Mouse (Mus musculus): Measurements from ENCODE around the gene Ncbp1. TPM values are rescaled to one million over a fixed set of nuclear protein-coding genes. Genes with fewer than 3 reads are reported as not detected.

Gene Ncbp1
- polyA plus RNA-seq, 1 experiment from 2014 or later, result 70.2 TPM

GRCm38 (mm10) chr4:46151903-46152544 is 13.6 kb downstream of the Ncbp1 start:
- Histone ChIP-seq H3K4me2 (ENCODE audit: low read length) (no peak overlapping the region), H3K36me3 (ENCODE audit: control insufficient read depth, insufficient read depth, low read length) (peaks cover 43% of the 10 kb centered on the region), H3K27me3 (ENCODE audit: control insufficient read depth, insufficient read depth, low read depth, low read length) (no peaks in the 10 kb centered on the region), H3K4me1 (ENCODE audit: control insufficient read depth, insufficient read depth, low read length) (no peaks in the 10 kb centered on the region), H3K4me3 (ENCODE audit: low read depth, low read length) (no peak overlapping the region), H3K9ac (ENCODE audit: low read depth, low read length) (no peak overlapping the region), H3K9me3 (replicated peaks; ENCODE audit: control insufficient read depth, low read length, poor library complexity, severe bottlenecking) (no peaks in the 10 kb centered on the region), H3K27ac (ENCODE audit: low read length) (no peak overlapping the region)
- 94% methylated on average over 12 of the region's 12 CpGs for WGBS
- no peak for ATAC-seq

- H3K9me3 ChIP-seq (replicated peaks; ENCODE audit: control insufficient read depth, low read length, poor library complexity, severe bottlenecking), result no peaks in the 10 kb centered on the region
- no peak overlapping the region for H3K4me2 ChIP-seq (ENCODE audit: low read length)
- ATAC-seq, result no peak
- no peaks in the 10 kb centered on the region for H3K27me3 ChIP-seq (ENCODE audit: control insufficient read depth, insufficient read depth, low read depth, low read length)
- H3K36me3 ChIP-seq (ENCODE audit: control insufficient read depth, insufficient read depth, low read length), result peaks cover 51% of the 10 kb centered on the region
- H3K4me1 ChIP-seq (ENCODE audit: control insufficient read depth, insufficient read depth, low read length), result no peaks in the 10 kb centered on the region
- 80% methylated on average over 2 of the region's 2 CpGs for WGBS
- H3K9ac ChIP-seq (ENCODE audit: low read depth, low read length), result no peak overlapping the region
- H3K4me3 ChIP-seq (ENCODE audit: low read depth, low read length), result no peak overlapping the region
- no peak overlapping the region for H3K27ac ChIP-seq (ENCODE audit: low read length)
These were observed 25.6 kb downstream of the Ncbp1 start for GRCm38 (mm10) chr4:46164027-46164426.

DNA sequence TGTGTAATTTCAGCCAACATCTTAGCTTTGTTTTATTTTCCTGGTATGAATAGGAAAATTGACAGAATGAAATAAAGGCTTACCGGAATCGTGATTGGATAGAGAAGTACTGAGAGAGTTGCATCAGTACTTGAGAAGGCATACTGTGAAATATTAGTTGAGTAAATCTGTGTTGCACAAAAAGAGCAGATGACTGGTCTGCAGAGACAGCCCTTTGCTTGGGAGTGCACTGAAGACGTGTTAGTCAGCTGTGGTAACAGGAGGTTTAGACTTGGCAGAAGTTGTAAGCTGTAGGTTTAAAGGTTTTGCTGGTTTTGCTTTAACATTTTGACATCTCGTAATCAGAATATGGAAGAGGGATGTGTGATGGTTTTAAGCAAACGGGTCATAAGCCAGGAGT is 27.4 kb downstream of the Ncbp1 start:
- Histone ChIP-seq H3K4me1 (ENCODE audit: control insufficient read depth, insufficient read depth, low read length) (no peaks in the 10 kb centered on the region), H3K4me2 (ENCODE audit: low read length) (no peak overlapping the region), H3K27me3 (ENCODE audit: control insufficient read depth, insufficient read depth, low read depth, low read length) (no peaks in the 10 kb centered on the region), H3K36me3 (ENCODE audit: control insufficient read depth, insufficient read depth, low read length) (peaks cover 61% of the 10 kb centered on the region), H3K4me3 (ENCODE audit: low read depth, low read length) (no peak overlapping the region), H3K27ac (ENCODE audit: low read length) (no peak overlapping the region), H3K9me3 (replicated peaks; ENCODE audit: control insufficient read depth, low read length, poor library complexity, severe bottlenecking) (no peaks in the 10 kb centered on the region), H3K9ac (ENCODE audit: low read depth, low read length) (no peak overlapping the region)
- WGBS, result 95% methylated on average over 5 of the region's 5 CpGs
- no peak for ATAC-seq

- peaks cover 75% of the 10 kb centered on the region for H3K36me3 ChIP-seq (ENCODE audit: control insufficient read depth, insufficient read depth, low read length)
- ATAC-seq, result no peak
- 85% methylated on average over 7 of the region's 7 CpGs for WGBS
These were observed 33.3 kb downstream of the Ncbp1 start for GRCm38 (mm10) chr4:46171761-46172160.

GRCm38 (mm10) chr4:46176313-46176712 is 37.9 kb downstream of the Ncbp1 start:
- Histone ChIP-seq H3K4me2 (ENCODE audit: low read length) (no peak overlapping the region), H3K4me3 (ENCODE audit: low read depth, low read length) (no peak overlapping the region), H3K36me3 (ENCODE audit: control insufficient read depth, insufficient read depth, low read length) (peaks cover 61% of the 10 kb centered on the region), H3K4me1 (ENCODE audit: control insufficient read depth, insufficient read depth, low read length) (no peaks in the 10 kb centered on the region), H3K27me3 (ENCODE audit: control insufficient read depth, insufficient read depth, low read depth, low read length) (no peaks in the 10 kb centered on the region), H3K27ac (ENCODE audit: low read length) (no peak overlapping the region), H3K9me3 (replicated peaks; ENCODE audit: control insufficient read depth, low read length, poor library complexity, severe bottlenecking) (no peaks in the 10 kb centered on the region), H3K9ac (ENCODE audit: low read depth, low read length) (no peak overlapping the region)
- WGBS, result 81% methylated on average over 4 of the region's 4 CpGs
- ATAC-seq, result no peak

More at GRCm38 (mm10) chr4:46171761-46172160, 33.3 kb downstream of the Ncbp1 start:
- Histone ChIP-seq H3K4me2 (ENCODE audit: low read length) (no peak overlapping the region), H3K27ac (ENCODE audit: low read length) (no peak overlapping the region), H3K9ac (ENCODE audit: low read depth, low read length) (no peak overlapping the region), H3K4me3 (ENCODE audit: low read depth, low read length) (no peak overlapping the region), H3K4me1 (ENCODE audit: control insufficient read depth, insufficient read depth, low read length) (no peaks in the 10 kb centered on the region), H3K27me3 (ENCODE audit: control insufficient read depth, insufficient read depth, low read depth, low read length) (no peaks in the 10 kb centered on the region), H3K9me3 (replicated peaks; ENCODE audit: control insufficient read depth, low read length, poor library complexity, severe bottlenecking) (no peaks in the 10 kb centered on the region)

DNA sequence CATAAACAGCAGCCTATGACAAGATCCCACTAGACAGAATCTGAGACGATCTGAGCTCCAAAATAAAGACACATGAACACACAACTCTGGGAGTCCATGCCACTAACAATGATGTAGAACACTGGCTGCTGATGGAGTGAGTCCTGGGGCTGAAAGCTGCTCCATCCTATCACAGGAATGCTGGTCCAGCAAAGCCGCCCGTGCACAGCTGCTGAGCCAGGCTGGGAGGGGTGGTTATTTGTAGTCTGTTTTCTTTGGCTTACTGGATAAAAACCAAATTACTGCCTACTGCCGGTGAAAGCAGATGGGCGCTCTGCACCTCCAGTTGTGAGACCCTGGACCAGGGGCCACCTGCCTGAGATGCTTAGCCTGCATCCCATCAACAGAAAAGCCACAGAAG is 38.6 kb downstream of the Ncbp1 start:
- ATAC-seq, result no peak
- H3K4me2 ChIP-seq (ENCODE audit: low read length), result no peak overlapping the region
- 85% methylated on average over 5 of the region's 5 CpGs for WGBS
- H3K27ac ChIP-seq (ENCODE audit: low read length), result no peak overlapping the region
- H3K36me3 ChIP-seq (ENCODE audit: control insufficient read depth, insufficient read depth, low read length), result peaks cover 65% of the 10 kb centered on the region
- no peaks in the 10 kb centered on the region for H3K9me3 ChIP-seq (replicated peaks; ENCODE audit: control insufficient read depth, low read length, poor library complexity, severe bottlenecking)
- H3K4me1 ChIP-seq (ENCODE audit: control insufficient read depth, insufficient read depth, low read length), result no peaks in the 10 kb centered on the region
- H3K27me3 ChIP-seq (ENCODE audit: control insufficient read depth, insufficient read depth, low read depth, low read length), result no peaks in the 10 kb centered on the region
- H3K4me3 ChIP-seq (ENCODE audit: low read depth, low read length), result no peak overlapping the region
- H3K9ac ChIP-seq (ENCODE audit: low read depth, low read length), result no peak overlapping the region

DNA sequence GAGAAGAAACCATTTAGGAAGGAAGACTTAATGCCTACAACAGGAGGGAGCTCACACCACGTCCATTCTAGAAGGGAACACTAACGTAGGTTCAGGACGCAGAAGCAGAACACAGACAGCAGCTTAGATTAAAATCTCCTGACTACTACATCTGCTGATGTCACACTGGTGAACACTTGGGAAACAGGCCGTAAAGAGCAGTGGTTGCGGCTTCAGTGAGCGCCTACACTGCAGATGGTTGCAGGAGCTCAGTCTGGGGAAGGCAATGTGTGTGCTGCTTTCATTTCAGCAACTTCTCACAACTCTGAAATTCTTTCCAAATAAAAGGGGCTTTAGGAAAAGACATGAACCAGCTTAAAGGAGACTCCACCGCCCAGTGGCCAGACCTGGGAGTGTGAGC is 39.1 kb downstream of the Ncbp1 start:
- WGBS, result 89% methylated on average over 7 of the region's 7 CpGs
- no peaks in the 10 kb centered on the region for H3K4me1 ChIP-seq (ENCODE audit: control insufficient read depth, insufficient read depth, low read length)
- H3K27ac ChIP-seq (ENCODE audit: low read length), result no peak overlapping the region
- H3K36me3 ChIP-seq (ENCODE audit: control insufficient read depth, insufficient read depth, low read length), result peaks cover 68% of the 10 kb centered on the region
- no peak overlapping the region for H3K4me2 ChIP-seq (ENCODE audit: low read length)
- no peak overlapping the region for H3K9ac ChIP-seq (ENCODE audit: low read depth, low read length)
- no peak for ATAC-seq
- H3K27me3 ChIP-seq (ENCODE audit: control insufficient read depth, insufficient read depth, low read depth, low read length), result no peaks in the 10 kb centered on the region
- no peak overlapping the region for H3K4me3 ChIP-seq (ENCODE audit: low read depth, low read length)
- H3K9me3 ChIP-seq (replicated peaks; ENCODE audit: control insufficient read depth, low read length, poor library complexity, severe bottlenecking), result no peaks in the 10 kb centered on the region

DNA sequence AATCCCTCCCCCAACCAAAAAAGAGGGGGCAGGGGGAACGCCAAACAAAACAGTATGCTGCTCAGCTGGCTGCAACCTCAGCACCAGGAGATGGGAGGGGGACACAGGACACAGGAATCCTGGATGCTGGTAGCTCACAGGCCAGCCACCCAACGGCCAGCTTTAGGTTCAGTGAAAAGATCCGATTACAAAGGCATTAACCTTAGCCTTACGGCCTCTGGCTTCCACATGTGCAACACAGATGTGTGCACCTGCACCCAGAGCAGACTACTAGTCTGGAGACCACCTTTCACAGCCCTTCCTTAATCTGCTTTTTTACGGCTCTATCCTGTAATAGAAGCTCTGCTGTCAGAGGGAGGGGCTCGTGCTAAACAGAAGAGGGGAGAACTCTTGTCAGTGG is 42.8 kb downstream of the Ncbp1 start:
- Histone ChIP-seq H3K27ac (ENCODE audit: low read length) (no peak overlapping the region), H3K36me3 (ENCODE audit: control insufficient read depth, insufficient read depth, low read length) (peaks cover 53% of the 10 kb centered on the region), H3K27me3 (ENCODE audit: control insufficient read depth, insufficient read depth, low read depth, low read length) (no peaks in the 10 kb centered on the region), H3K4me2 (ENCODE audit: low read length) (no peak overlapping the region), H3K4me1 (ENCODE audit: control insufficient read depth, insufficient read depth, low read length) (no peaks in the 10 kb centered on the region), H3K9ac (ENCODE audit: low read depth, low read length) (no peak overlapping the region), H3K9me3 (replicated peaks; ENCODE audit: control insufficient read depth, low read length, poor library complexity, severe bottlenecking) (no peaks in the 10 kb centered on the region), H3K4me3 (ENCODE audit: low read depth, low read length) (no peak overlapping the region)
- no peak for ATAC-seq
- WGBS, result 68% methylated on average over 6 of the region's 6 CpGs

DNA sequence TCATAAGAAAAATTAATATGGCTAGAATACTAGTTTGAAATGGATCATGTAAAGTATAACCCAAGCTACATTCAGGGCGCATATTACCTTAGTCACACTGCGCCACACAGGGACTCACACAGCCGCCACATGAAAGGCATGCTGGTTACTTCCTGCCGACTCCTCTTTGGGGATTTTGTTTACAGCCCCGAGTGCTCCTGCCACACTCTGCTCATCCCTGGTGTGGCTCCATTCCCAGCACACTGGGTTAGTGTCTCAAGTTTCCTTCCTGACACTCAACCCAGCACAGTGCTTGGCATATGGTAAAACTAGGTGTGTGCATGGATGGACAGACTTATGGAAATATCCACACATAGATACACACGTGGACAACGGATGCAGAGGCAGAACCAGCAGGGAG is 43.8 kb downstream of the Ncbp1 start:
- Histone ChIP-seq H3K36me3 (ENCODE audit: control insufficient read depth, insufficient read depth, low read length) (peaks cover 44% of the 10 kb centered on the region), H3K4me1 (ENCODE audit: control insufficient read depth, insufficient read depth, low read length) (no peaks in the 10 kb centered on the region), H3K9ac (ENCODE audit: low read depth, low read length) (no peak overlapping the region), H3K4me2 (ENCODE audit: low read length) (no peak overlapping the region), H3K27me3 (ENCODE audit: control insufficient read depth, insufficient read depth, low read depth, low read length) (no peaks in the 10 kb centered on the region), H3K9me3 (replicated peaks; ENCODE audit: control insufficient read depth, low read length, poor library complexity, severe bottlenecking) (no peaks in the 10 kb centered on the region), H3K4me3 (ENCODE audit: low read depth, low read length) (no peak overlapping the region), H3K27ac (ENCODE audit: low read length) (no peak overlapping the region)
- no peak for ATAC-seq
- WGBS, result 88% methylated on average over 7 of the region's 7 CpGs
